Mouse (Mus musculus): ENCODE results near the gene Taar7f.

- TF ChIP-seq CTCF (IDR thresholded peaks at IDR 0.05; ENCODE audit: low read depth) (no peak), EP300 (optimal IDR thresholded peaks at IDR 0.05) (no peak)
Observed at GRCm38 (mm10) chr10:24037314-24037713, 12.0 kb upstream of the Taar7f start, which contains the start of gene Taar7e.

All from stomach, postnatal 0 days (tissue).